Mouse (Mus musculus) MEL (cell line): ENCODE measurements around the gene Avpr1a. TPM values are rescaled to one million over a fixed set of nuclear protein-coding genes. Genes with fewer than 3 reads are reported as not detected.

Experiments used
- DNase-seq: peaks from one replicate; pipeline ENCODE4 v3.0.0; 2011; ENCODE audit warnings: low read depth, low spot score
- H3K27ac ChIP-seq: 2 replicates; pipeline ENCODE4 v1.5.1; 2012; ENCODE audit warnings: low read depth, mild to moderate bottlenecking, control low read depth, low read length, moderate library complexity; ENCODE audit not compliant: control insufficient read depth
- H3K27me3 ChIP-seq, 2 experiments: fragments of 150-350 bp in 1 of 2; sonication (generic) in 1 of 2; 2 replicates each; pipeline ENCODE4 v1.6.1; 2012; ENCODE audit warnings: low read length in 2 of 2, mild to moderate bottlenecking in 2 of 2, improper control_type of control experiment in 1 of 2, moderate library complexity in 1 of 2; ENCODE audit not compliant: insufficient read depth in 2 of 2, control insufficient read depth in 1 of 2
- H3K36me3 ChIP-seq, 2 experiments: 2 replicates each; pipeline ENCODE4 v1.6.1; 2012 to 2014; ENCODE audit warnings: low read length in 2 of 2, improper control_type of control experiment in 1 of 2, inconsistent platforms in 1 of 2, mild to moderate bottlenecking in 1 of 2; ENCODE audit not compliant: insufficient read depth in 2 of 2, control insufficient read depth in 1 of 2
- H3K4me1 ChIP-seq, 2 experiments: fragments of 150-350 bp in 1 of 2; sonication (generic) in 1 of 2; 2 replicates each; pipeline ENCODE4 v1.6.1; 2012; ENCODE audit warnings: low read length in 2 of 2, improper control_type of control experiment in 1 of 2, mild to moderate bottlenecking in 1 of 2; ENCODE audit not compliant: insufficient read depth in 2 of 2, control insufficient read depth in 1 of 2
- H3K4me3 ChIP-seq, 2 experiments: fragments of 150-350 bp in 1 of 2; sonication (generic) in 1 of 2; 2 replicates each; pipeline ENCODE4 v1.5.1; 2012; ENCODE audit warnings: low read depth in 2 of 2, low read length in 2 of 2, mild to moderate bottlenecking in 2 of 2, moderate library complexity in 2 of 2, control low read depth in 1 of 2, improper control_type of control experiment in 1 of 2; ENCODE audit not compliant: control insufficient read depth in 1 of 2, insufficient read depth in 1 of 2
- H3K79me2 ChIP-seq: 2 replicates; pipeline ENCODE4 v1.6.1; 2012; ENCODE audit warnings: mild to moderate bottlenecking, low read length, moderate library complexity; ENCODE audit not compliant: control insufficient read depth, poor library complexity, insufficient read depth
- H3K9ac ChIP-seq: 2 replicates; pipeline ENCODE4 v1.6.1; 2012; ENCODE audit warnings: low read depth, mild to moderate bottlenecking, control low read depth, low read length, moderate library complexity; ENCODE audit not compliant: control insufficient read depth, poor library complexity, severe bottlenecking
- H3K9me3 ChIP-seq: fragments of 150-350 bp; sonication (generic); replicated peaks from 2 replicates; pipeline ENCODE4 v1.6.1; 2012; ENCODE audit warnings: mild to moderate bottlenecking, low read length, improper control_type of control experiment, moderate library complexity; ENCODE audit not compliant: insufficient read depth
- BHLHE40 ChIP-seq: IDR thresholded peaks from 2 replicates; pipeline ENCODE4 v1.6.1; 2012; ENCODE audit warnings: low read depth, mild to moderate bottlenecking, inconsistent platforms, low read length, improper control_type of control experiment, borderline replicate concordance
- CHD1 ChIP-seq: IDR thresholded peaks from 2 replicates; pipeline ENCODE4 v1.6.1; 2012; ENCODE audit warnings: low read depth, mild to moderate bottlenecking, inconsistent platforms, low read length, improper control_type of control experiment
- CHD2 ChIP-seq: IDR thresholded peaks from 2 replicates; pipeline ENCODE4 v1.6.1; 2011; ENCODE audit warnings: low read length, improper control_type of control experiment
- CTCF ChIP-seq, 3 experiments: IDR thresholded peaks in 2 of 3; conservative IDR thresholded peaks in 1 of 3; 2 replicates each; pipeline ENCODE4 v1.5.1; 2011 to 2012; ENCODE audit warnings: low read length in 3 of 3, low read depth in 2 of 3, mild to moderate bottlenecking in 2 of 3, improper control_type of control experiment in 1 of 3, inconsistent platforms in 1 of 3, mixed read lengths in 1 of 3, moderate library complexity in 1 of 3; ENCODE audit not compliant: control insufficient read depth in 1 of 3, insufficient read depth in 1 of 3, poor library complexity in 1 of 3, severe bottlenecking in 1 of 3
- EP300 ChIP-seq, 2 experiments: IDR thresholded peaks; 2 replicates each; pipeline ENCODE4 v1.6.1; 2011; ENCODE audit warnings: improper control_type of control experiment in 2 of 2, low read length in 2 of 2, low read depth in 1 of 2, mild to moderate bottlenecking in 1 of 2
- ETS1 ChIP-seq: IDR thresholded peaks from 2 replicates; pipeline ENCODE4 v1.6.1; 2012; ENCODE audit warnings: low read depth, mild to moderate bottlenecking, inconsistent platforms, low read length, improper control_type of control experiment, moderate library complexity
- GATA1 ChIP-seq: IDR thresholded peaks from 2 replicates; pipeline ENCODE4 v1.6.1; 2011; ENCODE audit warnings: low read depth, low read length, improper control_type of control experiment
- MAZ ChIP-seq: IDR thresholded peaks from 2 replicates; pipeline ENCODE4 v1.6.1; 2012; ENCODE audit warnings: low read depth, mild to moderate bottlenecking, inconsistent platforms, low read length, improper control_type of control experiment
- MXI1 ChIP-seq: IDR thresholded peaks from 2 replicates; pipeline ENCODE4 v1.6.1; 2011; ENCODE audit warnings: mild to moderate bottlenecking, low read depth, low read length, improper control_type of control experiment
- RAD21 ChIP-seq: IDR thresholded peaks from 2 replicates; pipeline ENCODE4 v1.6.1; 2011; ENCODE audit warnings: mild to moderate bottlenecking, low read depth, low read length, improper control_type of control experiment
- RCOR1 ChIP-seq: IDR thresholded peaks from 2 replicates; pipeline ENCODE4 v1.6.1; 2012; ENCODE audit warnings: low read depth, mild to moderate bottlenecking, inconsistent platforms, low read length, improper control_type of control experiment
- SMC3 ChIP-seq: IDR thresholded peaks from 2 replicates; pipeline ENCODE4 v1.6.1; 2011; ENCODE audit warnings: low read depth, low read length, improper control_type of control experiment
- TBP ChIP-seq: IDR thresholded peaks from 2 replicates; pipeline ENCODE4 v1.8.0; 2011; ENCODE audit warnings: low read depth, low read length, improper control_type of control experiment
- ZMIZ1 ChIP-seq: IDR thresholded peaks from 2 replicates; pipeline ENCODE4 v1.6.1; 2012; ENCODE audit warnings: low read depth, mild to moderate bottlenecking, inconsistent platforms, low read length, improper control_type of control experiment, moderate library complexity
- polyA plus RNA-seq, 2 experiments: library from polyadenylated mRNA; stranded (reverse) in 1 of 2; unstranded in 1 of 2; fragments of >175 nt in 1 of 2; fragments of >200 nt in 1 of 2; gene quantifications; 2 replicates each; pipeline versions ENCODE4 v1.2.1 to v1.2.4; 2012; ENCODE audit warnings: low replicate concordance in 2 of 2, low read depth in 1 of 2; ENCODE audit not compliant: insufficient read length in 2 of 2, insufficient read depth in 1 of 2, missing spikeins in 1 of 2
- total RNA-seq: library from RNA; depleted of rRNA; stranded (reverse); fragments of 300-350 nt; gene quantifications from 2 replicates; pipeline ENCODE4 v1.2.3, GENCODE M21; 2012

Avpr1a gene
- total and polyA plus RNA-seq, 3 experiments, result not detected

GRCm38 (mm10) chr10:122432690-122433089 lies 15.6 kb upstream of the Avpr1a start:
- Histone ChIP-seq H3K36me3 (no peaks in the 10 kb centered on the region), H3K4me3 (no peak overlapping the region), H3K27me3 (no peaks in the 10 kb centered on the region), H3K4me1 (no peaks in the 10 kb centered on the region), H3K9me3 (no peaks in the 10 kb centered on the region), H3K9ac (no peak overlapping the region), H3K79me2 (no peaks in the 10 kb centered on the region), H3K27ac (no peak overlapping the region)
- TF ChIP-seq GATA1 (no peak), MAZ (no peak), TBP (no peak), SMC3 (no peak), CTCF (IDR thresholded peaks at IDR 0.05 in 2 of 3, conservative IDR thresholded peaks at IDR 0.05 in 1 of 3; ENCODE audit: control insufficient read depth in 1 of 3, insufficient read depth in 1 of 3, low read depth in 2 of 3, low read length in 3 of 3, poor library complexity in 1 of 3, severe bottlenecking in 1 of 3) (no peak), RCOR1 (no peak), RAD21 (no peak), EP300 (IDR thresholded peaks at IDR 0.05; ENCODE audit: low read depth in 1 of 2, low read length in 2 of 2) (no peak), ETS1 (no peak), MXI1 (no peak), ZMIZ1 (no peak), CHD2 (no peak), CHD1 (no peak), BHLHE40 (no peak)
- DNase-seq, result no peak

- Histone ChIP-seq H3K27me3 (no peaks in the 10 kb centered on the region), H3K9me3 (no peaks in the 10 kb centered on the region), H3K4me1 (no peaks in the 10 kb centered on the region), H3K36me3 (no peaks in the 10 kb centered on the region)
- TF ChIP-seq CTCF (IDR thresholded peaks at IDR 0.05 in 2 of 3, conservative IDR thresholded peaks at IDR 0.05 in 1 of 3; ENCODE audit: control insufficient read depth in 1 of 3, insufficient read depth in 1 of 3, low read depth in 2 of 3, low read length in 3 of 3, poor library complexity in 1 of 3, severe bottlenecking in 1 of 3) (peak in 1 of 3 experiments; percentile 3; a peak in 1 of 6 replicates), RAD21 (no peak)
- TF ChIP-seq, all 39 proteins: peak for 1
- Histone ChIP-seq H3K79me2 (no peaks in the 10 kb centered on the region), H3K27ac (no peak overlapping the region), H3K9ac (no peak overlapping the region), H3K4me3 (no peak overlapping the region)
- DNase-seq, result peak; percentile 4
Measured at GRCm38 (mm10) chr10:122447275-122447674, 1.0 kb upstream of the Avpr1a start.
